Mouse (Mus musculus): ENCODE data around the gene Gm42669. TPM values are rescaled to one million over a fixed set of nuclear protein-coding genes. Genes with fewer than 3 reads are reported as not detected.

Gene Gm42669
- polyA plus RNA-seq (2014; fragmentation: Nextera tagmentation; extraction: Ambion mirVana): 0.84 and 0.89 TPM in 2 replicates

- DNase-seq: no peak
- no peak for ATAC-seq (ENCODE audit: low FRiP score, low TSS enrichment)
- 82% methylated on average over 4 of the region's 4 CpGs for WGBS
- Histone ChIP-seq H3K4me1 (ENCODE audit: control insufficient read depth, insufficient read depth, low read length) (no peaks in the 10 kb centered on the region), H3K4me2 (ENCODE audit: low read length) (no peak within 1 kb of the TSS), H3K27me3 (ENCODE audit: control insufficient read depth, insufficient read depth, low read length) (no peaks in the 10 kb centered on the region), H3K27ac (replicated peaks; ENCODE audit: low read depth, low read length) (no peak within 1 kb of the TSS), H3K9ac (replicated peaks; ENCODE audit: low read length) (no peak within 1 kb of the TSS), H3K4me3 (replicated peaks; ENCODE audit: low read depth, low read length) (no peak within 1 kb of the TSS), H3K9me3 (ENCODE audit: control insufficient read depth, low read length) (no peaks in the 10 kb centered on the region), H3K36me3 (ENCODE audit: control insufficient read depth, insufficient read depth, low read length) (peaks cover 59% of the 10 kb centered on the region)
These were observed at the start of gene Gm42669 for GRCm38 (mm10) chr5:107507321-107507720. TSS of gene Gm42669 (plus strand) at chr5:107507621.

DNA sequence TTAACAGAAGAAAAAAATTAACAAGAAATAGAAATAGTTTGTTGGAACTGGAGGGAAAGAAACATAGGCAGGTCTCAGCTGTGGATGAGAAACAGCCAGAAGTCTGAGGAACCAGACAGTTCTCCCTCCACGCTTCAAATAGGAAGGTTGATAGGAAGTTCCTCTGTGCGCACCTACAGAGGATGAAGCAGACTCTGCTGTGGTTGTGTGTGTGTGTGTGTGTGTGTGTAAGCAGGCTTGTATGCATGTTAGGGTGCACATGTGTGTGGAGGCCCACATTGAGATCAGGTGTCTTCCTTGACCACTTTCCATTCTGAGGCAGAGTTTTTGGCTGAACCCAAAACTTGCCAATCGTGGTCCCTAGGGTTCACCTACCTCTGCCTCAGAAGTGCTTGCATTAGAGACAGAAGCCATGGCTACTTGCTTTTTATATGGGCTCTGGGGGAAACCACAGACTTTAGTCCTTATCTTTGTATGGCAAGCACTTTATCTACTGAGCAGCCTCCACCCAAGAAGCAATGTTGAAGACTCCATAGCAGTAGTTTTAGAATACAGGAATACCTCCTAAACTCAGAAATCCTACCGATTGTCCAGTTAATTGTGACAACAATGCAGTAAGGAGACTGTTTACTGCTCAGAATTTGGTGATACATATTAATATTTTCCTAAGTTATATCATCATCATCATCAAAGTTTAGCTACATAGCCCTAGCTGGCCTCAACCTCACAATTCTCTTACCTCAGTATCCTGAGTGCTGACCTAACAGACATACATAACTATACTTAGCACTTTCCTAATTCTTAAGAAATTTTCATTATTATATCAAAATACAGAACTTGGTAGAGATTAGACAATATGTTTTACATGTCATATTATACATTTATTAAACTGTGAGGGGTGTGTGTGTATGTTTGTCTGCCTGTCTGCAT, 45.0 kb upstream of the Gm42669 start:
- H3K4me2 ChIP-seq (ENCODE audit: low read length): no peak overlapping the region
- no peaks in the 10 kb centered on the region for H3K9me3 ChIP-seq (ENCODE audit: control insufficient read depth, low read length)
- H3K36me3 ChIP-seq (ENCODE audit: control insufficient read depth, insufficient read depth, low read length): no peaks in the 10 kb centered on the region
- no peak overlapping the region for H3K4me3 ChIP-seq (replicated peaks; ENCODE audit: low read depth, low read length)
- DNase-seq (no peak), ATAC-seq (ENCODE audit: low FRiP score, low TSS enrichment) (no peak)
- H3K4me1 ChIP-seq (ENCODE audit: control insufficient read depth, insufficient read depth, low read length): no peaks in the 10 kb centered on the region
- H3K27ac ChIP-seq (replicated peaks; ENCODE audit: low read depth, low read length): no peak overlapping the region
- no peaks in the 10 kb centered on the region for H3K27me3 ChIP-seq (ENCODE audit: control insufficient read depth, insufficient read depth, low read length)
- 92% methylated on average over 4 of the region's 4 CpGs for WGBS
- H3K9ac ChIP-seq (replicated peaks; ENCODE audit: low read length): no peak overlapping the region

DNA sequence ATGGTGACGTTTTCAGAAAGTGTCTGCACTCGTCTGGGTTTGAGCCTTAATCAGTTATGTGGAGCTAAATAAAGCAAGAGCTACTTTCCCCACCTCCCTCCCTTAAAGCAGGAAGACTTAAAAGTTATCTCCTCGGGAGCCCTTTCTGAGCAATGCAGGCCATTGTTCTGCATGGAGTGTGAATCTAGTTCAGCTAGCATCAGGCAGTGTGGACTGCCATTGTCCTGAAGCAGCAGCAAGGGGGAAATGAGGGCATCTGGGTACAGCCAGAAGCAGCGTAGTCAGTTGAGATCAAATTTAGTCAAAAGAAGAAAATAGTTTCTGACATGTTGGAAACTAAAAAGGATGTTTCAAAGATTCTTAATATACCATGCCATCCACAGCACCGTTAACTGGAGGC, 40.9 kb upstream of the Gm42669 start:
- Histone ChIP-seq H3K27ac (replicated peaks; ENCODE audit: low read depth, low read length) (no peak overlapping the region), H3K27me3 (ENCODE audit: control insufficient read depth, insufficient read depth, low read length) (no peaks in the 10 kb centered on the region), H3K9me3 (ENCODE audit: control insufficient read depth, low read length) (no peaks in the 10 kb centered on the region), H3K4me1 (ENCODE audit: control insufficient read depth, insufficient read depth, low read length) (no peaks in the 10 kb centered on the region), H3K4me3 (replicated peaks; ENCODE audit: low read depth, low read length) (no peak overlapping the region), H3K36me3 (ENCODE audit: control insufficient read depth, insufficient read depth, low read length) (0 out of 2 replicates have a peak, but pooled peaks cover 3% of the 10 kb centered on the region), H3K9ac (replicated peaks; ENCODE audit: low read length) (no peak overlapping the region), H3K4me2 (ENCODE audit: low read length) (no peak overlapping the region)
- WGBS: 17% methylated on average over 5 of the region's 5 CpGs
- ATAC-seq (ENCODE audit: low FRiP score, low TSS enrichment) (no peak), DNase-seq (peak; percentile 5)

DNA sequence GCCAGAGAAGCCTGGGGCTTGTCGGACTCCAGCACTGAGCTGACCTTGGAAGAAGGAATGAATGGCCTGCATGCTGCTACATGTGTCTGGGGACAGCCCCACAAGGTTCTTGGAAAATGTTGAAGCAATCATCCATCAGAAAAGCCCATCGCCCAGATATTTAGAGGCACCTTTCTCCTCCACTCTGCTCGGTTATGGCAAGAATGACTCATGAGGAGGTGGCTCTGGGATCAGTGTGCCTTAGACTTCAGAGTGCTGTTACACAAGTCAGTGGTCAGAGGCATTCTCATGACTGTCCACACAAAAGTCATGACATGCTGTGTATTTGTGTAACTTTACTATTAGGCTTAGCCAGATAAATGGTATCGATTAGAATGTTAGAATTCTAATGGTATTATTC, 40.3 kb upstream of the Gm42669 start:
- no peaks in the 10 kb centered on the region for H3K27me3 ChIP-seq (ENCODE audit: control insufficient read depth, insufficient read depth, low read length)
- DNase-seq (no peak), ATAC-seq (ENCODE audit: low FRiP score, low TSS enrichment) (no peak)
- WGBS: 78% methylated on average over 4 of the region's 4 CpGs
- 0 out of 2 replicates have a peak, but pooled peaks cover 3% of the 10 kb centered on the region for H3K36me3 ChIP-seq (ENCODE audit: control insufficient read depth, insufficient read depth, low read length)
- H3K4me1 ChIP-seq (ENCODE audit: control insufficient read depth, insufficient read depth, low read length): no peaks in the 10 kb centered on the region
- H3K4me3 ChIP-seq (replicated peaks; ENCODE audit: low read depth, low read length): no peak overlapping the region
- H3K27ac ChIP-seq (replicated peaks; ENCODE audit: low read depth, low read length): no peak overlapping the region
- no peak overlapping the region for H3K4me2 ChIP-seq (ENCODE audit: low read length)
- H3K9ac ChIP-seq (replicated peaks; ENCODE audit: low read length): no peak overlapping the region
- H3K9me3 ChIP-seq (ENCODE audit: control insufficient read depth, low read length): no peaks in the 10 kb centered on the region

DNA sequence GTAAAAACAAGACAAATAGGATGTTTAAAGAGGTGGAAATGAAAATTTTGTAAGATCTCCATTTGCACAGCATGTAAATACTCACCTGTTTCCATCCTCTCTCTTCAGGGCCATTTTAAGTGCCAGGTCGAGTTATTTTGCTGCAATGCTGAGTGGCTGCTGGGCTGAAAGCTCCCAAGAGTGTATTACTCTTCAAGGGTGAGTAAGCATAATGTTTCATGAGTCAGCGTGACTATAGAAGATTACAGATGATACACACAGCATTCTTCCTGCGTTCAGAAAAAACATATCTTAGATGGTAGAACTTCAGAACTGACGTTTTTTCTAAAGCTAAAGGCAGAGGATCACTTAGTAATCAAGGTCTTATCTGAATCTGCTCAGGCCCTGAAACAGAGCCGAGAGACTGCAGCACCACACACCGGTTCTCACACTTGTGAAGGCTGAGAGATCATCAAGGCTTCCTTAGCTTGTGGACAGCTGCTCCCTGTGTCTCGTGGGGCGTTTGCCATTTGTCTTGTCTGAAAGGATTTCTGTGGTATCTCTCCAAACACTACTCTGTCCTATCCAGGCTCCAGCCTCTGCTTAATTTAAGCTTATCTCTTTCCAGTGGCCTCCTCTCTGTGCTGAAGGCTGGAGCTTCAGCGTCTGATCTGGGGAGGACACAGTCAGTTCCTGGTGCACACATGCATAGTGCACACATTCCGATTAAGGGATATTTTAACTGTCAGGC, 36.7 kb upstream of the Gm42669 start:
- Histone ChIP-seq H3K4me2 (ENCODE audit: low read length) (no peak overlapping the region), H3K4me1 (ENCODE audit: control insufficient read depth, insufficient read depth, low read length) (no peaks in the 10 kb centered on the region), H3K9me3 (ENCODE audit: control insufficient read depth, low read length) (no peaks in the 10 kb centered on the region), H3K9ac (replicated peaks; ENCODE audit: low read length) (no peak overlapping the region), H3K27ac (replicated peaks; ENCODE audit: low read depth, low read length) (no peak overlapping the region), H3K4me3 (replicated peaks; ENCODE audit: low read depth, low read length) (no peak overlapping the region), H3K27me3 (ENCODE audit: control insufficient read depth, insufficient read depth, low read length) (no peaks in the 10 kb centered on the region), H3K36me3 (ENCODE audit: control insufficient read depth, insufficient read depth, low read length) (0 out of 2 replicates have a peak, but pooled peaks cover 6% of the 10 kb centered on the region)
- ATAC-seq (ENCODE audit: low FRiP score, low TSS enrichment) (no peak), DNase-seq (no peak)
- WGBS: 76% methylated on average over 10 of the region's 10 CpGs

GRCm38 (mm10) chr5:107480194-107480593, 27.2 kb upstream of the Gm42669 start:
- H3K4me2 ChIP-seq (ENCODE audit: low read length): no peak overlapping the region
- no peak overlapping the region for H3K9ac ChIP-seq (replicated peaks; ENCODE audit: low read length)
- WGBS: 94% methylated on average over 2 of the region's 2 CpGs
- H3K27ac ChIP-seq (replicated peaks; ENCODE audit: low read depth, low read length): no peak overlapping the region
- no peak overlapping the region for H3K4me3 ChIP-seq (replicated peaks; ENCODE audit: low read depth, low read length)
- DNase-seq: no peak
- H3K4me1 ChIP-seq (ENCODE audit: control insufficient read depth, insufficient read depth, low read length): no peaks in the 10 kb centered on the region
- ATAC-seq (ENCODE audit: low FRiP score, low TSS enrichment): no peak
- H3K9me3 ChIP-seq (ENCODE audit: control insufficient read depth, low read length): no peaks in the 10 kb centered on the region
- H3K27me3 ChIP-seq (ENCODE audit: control insufficient read depth, insufficient read depth, low read length): no peaks in the 10 kb centered on the region
- H3K36me3 ChIP-seq (ENCODE audit: control insufficient read depth, insufficient read depth, low read length): no peaks in the 10 kb centered on the region

DNA sequence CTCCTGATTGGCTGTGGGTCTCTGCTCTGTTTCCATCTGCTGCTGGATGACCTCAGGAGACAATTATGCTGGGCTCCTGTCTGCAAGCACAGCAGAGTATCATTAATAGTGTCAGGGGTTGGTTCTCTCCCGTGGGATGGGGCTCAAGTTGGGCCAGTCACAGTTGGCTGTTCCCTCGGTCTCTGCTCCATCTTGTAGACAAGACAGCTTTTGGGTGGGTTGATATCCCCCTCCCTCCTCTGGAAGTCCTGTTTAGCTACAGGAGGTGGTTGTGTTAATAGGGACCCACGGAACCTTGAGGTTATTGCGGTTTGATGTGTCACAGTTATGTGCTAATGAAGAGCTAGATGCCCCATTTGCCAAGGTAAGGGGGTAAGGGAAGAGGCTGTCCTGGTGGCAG, 18.4 kb upstream of the Gm42669 start:
- H3K27me3 ChIP-seq (ENCODE audit: control insufficient read depth, insufficient read depth, low read length): no peaks in the 10 kb centered on the region
- ATAC-seq (ENCODE audit: low FRiP score, low TSS enrichment): no peak
- H3K9me3 ChIP-seq (ENCODE audit: control insufficient read depth, low read length): no peaks in the 10 kb centered on the region
- no peaks in the 10 kb centered on the region for H3K4me1 ChIP-seq (ENCODE audit: control insufficient read depth, insufficient read depth, low read length)
- H3K4me2 ChIP-seq (ENCODE audit: low read length): no peak overlapping the region
- H3K36me3 ChIP-seq (ENCODE audit: control insufficient read depth, insufficient read depth, low read length): 0 out of 2 replicates have a peak, but pooled peaks cover 3% of the 10 kb centered on the region
- H3K9ac ChIP-seq (replicated peaks; ENCODE audit: low read length): no peak overlapping the region
- no peak for DNase-seq
- 76% methylated on average over 4 of the region's 4 CpGs for WGBS
- H3K4me3 ChIP-seq (replicated peaks; ENCODE audit: low read depth, low read length): no peak overlapping the region
- H3K27ac ChIP-seq (replicated peaks; ENCODE audit: low read depth, low read length): no peak overlapping the region

- H3K4me2 ChIP-seq (ENCODE audit: low read length): no peak overlapping the region
- no peaks in the 10 kb centered on the region for H3K9me3 ChIP-seq (ENCODE audit: control insufficient read depth, low read length)
- H3K4me1 ChIP-seq (ENCODE audit: control insufficient read depth, insufficient read depth, low read length): no peaks in the 10 kb centered on the region
- no peaks in the 10 kb centered on the region for H3K27me3 ChIP-seq (ENCODE audit: control insufficient read depth, insufficient read depth, low read length)
- 0 out of 2 replicates have a peak, but pooled peaks cover 3% of the 10 kb centered on the region for H3K36me3 ChIP-seq (ENCODE audit: control insufficient read depth, insufficient read depth, low read length)
- H3K4me3 ChIP-seq (replicated peaks; ENCODE audit: low read depth, low read length): no peak overlapping the region
- no peak for ATAC-seq (ENCODE audit: low FRiP score, low TSS enrichment)
- H3K9ac ChIP-seq (replicated peaks; ENCODE audit: low read length): no peak overlapping the region
- no peak for DNase-seq
- no peak overlapping the region for H3K27ac ChIP-seq (replicated peaks; ENCODE audit: low read depth, low read length)
- 80% methylated on average over 9 of the region's 9 CpGs for WGBS
These were observed 16.4 kb upstream of the Gm42669 start for GRCm38 (mm10) chr5:107491036-107491435.

All from midbrain, embryonic 14.5 days (tissue).